Mouse (Mus musculus) bone marrow, adult 2 months (tissue): Measurements from ENCODE around the gene Atp10a.

Source experiments
- CTCF ChIP-seq: fragments of 200-500 bp; IDR thresholded peaks from 2 replicates; pipeline ENCODE4 v1.5.1; 2011; ENCODE audit warnings: low read length, control low read depth; ENCODE audit not compliant: control insufficient read depth, insufficient read depth
- POLR2A ChIP-seq: fragments of 200-500 bp; IDR thresholded peaks from 2 replicates; pipeline ENCODE4 v1.6.1; 2011; ENCODE audit warnings: low read depth, mild to moderate bottlenecking, control low read depth, low read length, borderline replicate concordance; ENCODE audit not compliant: control insufficient read depth

DNA sequence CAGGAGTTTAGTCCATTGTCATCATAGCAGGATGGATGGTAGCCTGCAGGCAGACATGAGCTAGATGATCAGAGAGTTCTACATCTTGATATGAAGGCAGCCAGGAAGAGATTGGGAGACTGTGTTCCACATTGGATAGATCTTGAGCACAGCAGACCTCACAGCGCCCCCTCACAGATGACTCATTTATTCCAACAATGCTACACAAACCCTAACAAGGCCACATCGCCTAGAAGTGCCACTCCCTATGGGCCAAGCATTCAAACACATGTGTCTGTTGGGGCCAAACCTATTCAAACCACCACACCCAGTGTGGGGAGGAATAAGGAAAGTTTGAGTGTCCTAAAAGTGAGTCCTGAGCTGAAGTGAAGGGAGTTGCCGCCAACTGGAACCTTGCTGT, 102.4 kb downstream of the Atp10a start:
- TF ChIP-seq CTCF (no peak), POLR2A (no peak)
